15 mouse cellular contexts compared by ENCODE assay signal in genomic region chr7:105614400-105614799, GRCm38 (mm10). TPM values are rescaled to one million over a fixed set of nuclear protein-coding genes. Genes with fewer than 3 reads are reported as not detected.
"Had no signal": no experiment of that assay in that cellular context is flagged by ENCODE, and none has a peak within 500 bp of the region (broad histone marks: within the 10 kb centered on the region; RNA-seq: fewer than 3 reads in every experiment).

No protein-coding gene starts in this region.

- H3K4me3 ChIP-seq: limb, embryonic 13.5 days; midbrain, embryonic 13.5 days; neural tube, embryonic 15.5 days had no signal

- H3K27ac ChIP-seq: limb, embryonic 13.5 days; liver, embryonic 14.5 days; midbrain, embryonic 13.5 days; neural tube, embryonic 15.5 days had no signal

- DNase-seq: left cerebral cortex, postnatal 4 days; lung, adult 18-20 months; right cerebral cortex, adult 18-20 months; right cerebral cortex, postnatal 25 days; thymus, adult 18-20 months; thymus, postnatal 36 days had no signal

- H3K9me3 ChIP-seq: limb, embryonic 13.5 days; midbrain, embryonic 13.5 days; neural tube, embryonic 15.5 days had no signal

- H3K9ac ChIP-seq: limb, embryonic 13.5 days; liver, embryonic 14.5 days; midbrain, embryonic 13.5 days; neural tube, embryonic 15.5 days had no signal

- H3K4me2 ChIP-seq: limb, embryonic 13.5 days; midbrain, embryonic 13.5 days; neural tube, embryonic 15.5 days had no signal

- H3K27me3 ChIP-seq: limb, embryonic 13.5 days; midbrain, embryonic 13.5 days; neural tube, embryonic 15.5 days had no signal

- H3K4me1 ChIP-seq: limb, embryonic 13.5 days; midbrain, embryonic 13.5 days; neural tube, embryonic 15.5 days had no signal

- ATAC-seq: hindbrain, embryonic 16.5 days; inflammation-experienced regulatory T-cells, adult 6 months; midbrain, embryonic 13.5 days had no signal

RNA-seq across cellular contexts. Expression of gene Hpx, which starts 14.5 kb away (rescaled TPM):
- total RNA-seq: layer of hippocampus, postnatal 10 days; midbrain, postnatal 0 days had no signal
- polyA plus RNA-seq: inflammation-experienced regulatory T-cells, adult 6 months; neural tube, embryonic 11.5 days had no signal
